Mouse (Mus musculus): ENCODE results near the gene Ces3a.
"Not testable (repeated sequence)": the region's sequence is repeated elsewhere in the genome, so short reads cannot be mapped to it uniquely, and the experiment has no call there.

The Ces3a gene

GRCm38 (mm10) chr8:105102101-105102785, 53.8 kb downstream of the Ces3a start:
- CTCF ChIA-PET, result not testable (repeated sequence)

DNA sequence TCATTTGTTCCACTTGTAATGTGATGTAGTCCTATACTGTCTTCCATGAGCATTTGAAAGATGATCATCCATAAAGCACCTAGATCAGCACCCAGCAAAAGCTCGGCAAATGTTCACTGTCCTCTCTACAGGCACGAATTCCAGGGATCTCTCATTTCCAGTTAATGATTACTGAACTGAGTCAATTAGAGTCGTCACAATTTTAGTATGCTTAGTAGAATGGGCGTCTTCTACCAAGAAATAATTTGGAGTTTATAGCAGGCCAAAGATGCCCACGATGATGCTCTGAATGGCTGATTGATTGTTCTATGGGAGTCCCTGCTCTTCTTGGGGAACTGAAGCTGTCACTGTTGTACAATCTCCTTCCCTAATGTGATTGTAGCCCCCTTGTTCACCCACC, 55.3 kb downstream of the Ces3a start:
- CTCF ChIA-PET, result not testable (repeated sequence)

- CTCF ChIA-PET, result no interaction called here
These were observed 55.8 kb downstream of the Ces3a start for GRCm38 (mm10) chr8:105104220-105104619.
